Mouse (Mus musculus): Measurements from ENCODE around the gene Gm4744.
"Not testable (repeated sequence)": the region's sequence is repeated elsewhere in the genome, so short reads cannot be mapped to it uniquely, and the experiment has no call there.

- not testable (repeated sequence) for TF ChIP-seq POLR2A (IDR thresholded peaks at IDR 0.05; ENCODE audit: borderline replicate concordance, extremely low read depth, insufficient read depth, insufficient read length, poor library complexity, severe bottlenecking); CTCF (IDR thresholded peaks at IDR 0.05; ENCODE audit: borderline replicate concordance, extremely low read depth, insufficient read depth, insufficient read length)
These were observed 12.8 kb upstream of the Gm4744 start, which contains the start of gene 1810009J06Rik for GRCm38 (mm10) chr6:40964454-40964853.

Measured in brain, embryonic 14.5 days (tissue).